Mouse (Mus musculus) embryonic facial prominence, embryonic 12.5 days (tissue): ENCODE measurements around the gene Bmp4. TPM values are rescaled to one million over a fixed set of nuclear protein-coding genes. Genes with fewer than 3 reads are reported as not detected.

Experiments
- ATAC-seq: fragments of 200-750 bp; cut with Nextera tagmentation; 2 replicates; pipeline ENCODE4 v1.8.0; 2017; ENCODE audit not compliant: insufficient number of reproducible peaks, insufficient read depth, low FRiP score, low TSS enrichment
- H3K27ac ChIP-seq: fragments of 300-500 bp; sonication (generic); 2 replicates; pipeline ENCODE4 v1.5.1; 2016; ENCODE audit warnings: mild to moderate bottlenecking
- H3K27me3 ChIP-seq: fragments of 300-500 bp; sonication (generic); 2 replicates; pipeline ENCODE4 v1.6.1; 2016; ENCODE audit warnings: mild to moderate bottlenecking, moderate library complexity
- H3K36me3 ChIP-seq: fragments of 300-500 bp; sonication (generic); 2 replicates; pipeline ENCODE4 v1.6.1; 2016; ENCODE audit warnings: mild to moderate bottlenecking
- H3K4me1 ChIP-seq: fragments of 300-500 bp; sonication (generic); 2 replicates; pipeline ENCODE4 v1.6.1; 2016
- H3K4me2 ChIP-seq: fragments of 300-500 bp; sonication (generic); replicated peaks from 2 replicates; pipeline ENCODE4 v1.6.1; 2016; ENCODE audit warnings: mild to moderate bottlenecking, moderate library complexity
- H3K4me3 ChIP-seq: fragments of 300-500 bp; sonication (generic); 2 replicates; pipeline ENCODE4 v1.5.1; 2016; ENCODE audit warnings: mild to moderate bottlenecking
- H3K9ac ChIP-seq: fragments of 300-500 bp; sonication (generic); 2 replicates; pipeline ENCODE4 v1.6.1; 2016; ENCODE audit warnings: mild to moderate bottlenecking, moderate library complexity
- H3K9me3 ChIP-seq: fragments of 300-500 bp; sonication (generic); 2 replicates; pipeline ENCODE4 v1.6.1; 2016; ENCODE audit warnings: mild to moderate bottlenecking, moderate library complexity
- WGBS: fragments of 180-500 bp; shearing (Covaris S2); methylation state at CpG from one replicate; pipeline ENCODE4 v1.1.7; 2016; 5-methylcytosine and 5-hydroxymethylcytosine counted together
- polyA plus RNA-seq: library from polyadenylated mRNA; unstranded; fragments of >200 nt; fragmentation: Nextera tagmentation; extraction: Ambion mirVana; gene quantifications from 2 replicates; pipeline ENCODE4 v1.2.1, GENCODE M21; 2016

Gene Bmp4
- polyA plus RNA-seq, 1 experiment from 2014 or later: 45.7 TPM

- Histone ChIP-seq H3K4me3 (peak overlapping the region; percentile 60), H3K27me3 (peaks cover 9% of the 10 kb centered on the region; the same call in 1 of the 2 replicates), H3K4me2 (peak overlapping the region; percentile 72), H3K9ac (peak overlapping the region; percentile 67), H3K27ac (peak overlapping the region; percentile 88), H3K4me1 (peaks cover 42% of the 10 kb centered on the region), H3K9me3 (no peaks in the 10 kb centered on the region), H3K36me3 (peaks cover 16% of the 10 kb centered on the region)
- 1% methylated on average over 14 of the region's 14 CpGs for WGBS
- no peak for ATAC-seq
Observed at GRCm38 (mm10) chr14:46384946-46385691, 5.3 kb downstream of the Bmp4 start.

DNA sequence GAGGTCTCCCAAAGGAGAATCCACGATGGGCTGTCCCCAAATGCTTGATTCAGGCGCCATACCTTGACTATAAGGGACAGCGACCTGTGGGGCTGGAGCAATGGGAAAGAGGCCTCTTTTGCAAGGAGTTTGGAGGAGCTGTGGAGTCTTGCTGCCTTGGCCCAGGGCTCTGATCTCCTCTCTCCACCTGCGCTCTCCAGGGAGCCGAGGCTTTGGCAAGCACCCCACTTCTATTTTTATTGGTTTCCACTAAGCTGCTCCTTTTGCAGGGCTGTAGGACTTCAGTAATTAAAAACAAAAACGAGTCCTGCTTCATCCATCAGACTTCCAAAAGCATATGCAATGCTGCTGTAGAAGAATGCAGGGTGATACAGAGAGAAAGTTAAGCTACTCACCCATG is 9.0 kb downstream of the Bmp4 start:
- Histone ChIP-seq H3K9me3 (no peaks in the 10 kb centered on the region), H3K4me2 (no peak overlapping the region), H3K4me1 (peaks cover 39% of the 10 kb centered on the region), H3K27me3 (0 out of 2 replicates have a peak, but pooled peaks cover 2% of the 10 kb centered on the region), H3K4me3 (no peak overlapping the region), H3K27ac (0 out of 2 replicates have a peak overlapping the region, but pooled peaks have one; percentile 4), H3K9ac (no peak overlapping the region), H3K36me3 (peaks cover 16% of the 10 kb centered on the region)
- no peak for ATAC-seq
- 39% methylated on average over 6 of the region's 6 CpGs for whole genome bisulfite sequencing

DNA sequence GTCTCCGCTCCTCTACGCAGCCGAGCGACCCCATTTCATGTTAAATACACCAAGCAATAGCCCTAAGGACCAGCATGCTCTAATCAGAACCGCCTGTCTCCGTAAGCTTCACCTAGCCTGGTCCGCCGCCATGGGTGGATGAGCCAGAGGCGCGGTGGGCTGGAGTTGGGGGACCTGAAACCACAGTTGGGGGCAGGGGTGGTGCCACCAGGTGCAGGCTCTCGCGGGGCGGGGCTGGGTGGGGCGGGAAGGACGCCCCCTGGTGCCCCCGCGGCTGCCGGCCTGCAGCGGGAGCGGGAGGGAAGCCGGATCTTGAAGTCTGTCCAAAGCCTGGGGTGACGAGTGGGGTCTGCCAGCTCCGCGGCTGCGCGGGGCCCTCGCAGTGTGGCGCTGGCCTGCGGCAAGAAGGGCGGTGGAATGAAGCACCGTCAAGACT is 10.2 kb downstream of the Bmp4 start:
- Histone ChIP-seq H3K27me3 (0 out of 2 replicates have a peak, but pooled peaks cover 2% of the 10 kb centered on the region), H3K9ac (peak overlapping the region; percentile 43)
- 3% methylated on average over 31 of the region's 31 CpGs for WGBS

GRCm38 (mm10) chr14:46379285-46379684 is 11.2 kb downstream of the Bmp4 start, which contains the start of gene Gm15217:
Gm15217 (plus strand) TSS chr14:46379414.
- peak within 1 kb of the TSS; percentile 47; the same call in 1 of the 2 replicates for H3K27ac ChIP-seq
- H3K4me3 ChIP-seq: peak within 1 kb of the TSS; percentile 25
- H3K4me2 ChIP-seq: peak within 1 kb of the TSS; percentile 60
- H3K27me3 ChIP-seq: 0 out of 2 replicates have a peak, but pooled peaks cover 2% of the 10 kb centered on the region
- H3K4me1 ChIP-seq: peaks cover 31% of the 10 kb centered on the region
- peaks cover 14% of the 10 kb centered on the region for H3K36me3 ChIP-seq
- H3K9me3 ChIP-seq: no peaks in the 10 kb centered on the region
- no peak for ATAC-seq
- H3K9ac ChIP-seq: peak within 1 kb of the TSS; percentile 43
- 80% methylated on average over 12 of the region's 12 CpGs for WGBS

More for the DNA sequence above, 10.2 kb downstream of the Bmp4 start:
- Histone ChIP-seq H3K4me2 (peak overlapping the region; percentile 60), H3K4me1 (peaks cover 37% of the 10 kb centered on the region), H3K36me3 (peaks cover 16% of the 10 kb centered on the region), H3K9me3 (no peaks in the 10 kb centered on the region), H3K4me3 (peak overlapping the region; percentile 25), H3K27ac (peak overlapping the region; percentile 47; the same call in 1 of the 2 replicates)
- ATAC-seq: no peak

DNA sequence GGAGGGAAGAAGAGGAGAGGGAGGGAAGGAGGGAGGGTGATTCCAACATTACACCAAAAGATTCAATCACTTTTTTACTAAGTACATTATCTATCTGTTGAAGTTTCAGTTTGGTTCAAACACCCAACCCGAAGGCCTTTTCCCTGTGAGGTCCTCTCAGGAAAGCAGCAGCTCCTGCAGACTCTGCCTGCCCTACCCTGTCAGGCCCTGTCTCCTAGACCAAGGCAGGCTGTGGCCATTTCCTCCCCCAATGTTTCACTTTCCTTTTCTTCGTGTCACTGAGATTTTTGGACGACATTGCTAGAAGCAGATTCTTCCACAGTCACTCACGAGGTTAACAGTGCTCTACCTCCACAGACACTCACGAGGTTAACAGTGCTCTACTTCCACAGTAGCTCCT is 14.7 kb downstream of the Bmp4 start:
- H3K27me3 ChIP-seq: 0 out of 2 replicates have a peak, but pooled peaks cover 6% of the 10 kb centered on the region
- WGBS: 72% methylated on average over 5 of the region's 5 CpGs
- no peaks in the 10 kb centered on the region for H3K9me3 ChIP-seq
- H3K9ac ChIP-seq: no peak overlapping the region
- no peaks in the 10 kb centered on the region for H3K36me3 ChIP-seq
- no peak overlapping the region for H3K27ac ChIP-seq
- H3K4me1 ChIP-seq: peaks cover 11% of the 10 kb centered on the region
- no peak overlapping the region for H3K4me3 ChIP-seq
- ATAC-seq: no peak
- no peak overlapping the region for H3K4me2 ChIP-seq

GRCm38 (mm10) chr14:46372452-46372851 is 18.0 kb downstream of the Bmp4 start:
- Histone ChIP-seq H3K9me3 (no peaks in the 10 kb centered on the region), H3K27ac (no peak overlapping the region), H3K4me2 (no peak overlapping the region), H3K27me3 (0 out of 2 replicates have a peak, but pooled peaks cover 4% of the 10 kb centered on the region), H3K36me3 (no peaks in the 10 kb centered on the region), H3K4me1 (no peaks in the 10 kb centered on the region), H3K4me3 (no peak overlapping the region), H3K9ac (no peak overlapping the region)
- ATAC-seq: no peak
- 27% methylated on average over 9 of the region's 9 CpGs for WGBS

- ATAC-seq: no peak
Observed at GRCm38 (mm10) chr14:46363209-46363608, 27.3 kb downstream of the Bmp4 start.

DNA sequence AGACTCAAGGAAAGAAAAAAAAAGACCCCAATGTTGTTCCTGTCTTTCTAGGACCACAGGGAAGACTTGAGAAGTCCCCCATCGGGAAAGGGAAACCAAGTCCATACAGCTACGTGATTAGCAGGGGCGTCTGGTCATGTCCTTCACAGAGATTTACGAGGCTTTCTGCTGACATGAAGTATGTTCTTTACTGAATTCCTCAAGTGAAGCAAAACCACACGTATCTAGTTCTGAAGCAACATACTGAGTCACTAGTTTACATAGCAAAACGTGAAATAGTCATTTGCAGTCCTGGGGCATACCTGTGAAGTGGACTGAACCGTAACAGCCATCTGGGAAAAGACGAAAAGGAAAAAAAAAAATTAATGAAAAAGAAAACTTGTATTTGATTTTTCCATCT is 32.8 kb downstream of the Bmp4 start:
- WGBS: 79% methylated on average over 8 of the region's 8 CpGs
- no peak overlapping the region for H3K4me3 ChIP-seq
- no peaks in the 10 kb centered on the region for H3K4me1 ChIP-seq
- no peak overlapping the region for H3K4me2 ChIP-seq
- no peaks in the 10 kb centered on the region for H3K27me3 ChIP-seq
- H3K9ac ChIP-seq: no peak overlapping the region
- no peaks in the 10 kb centered on the region for H3K36me3 ChIP-seq
- ATAC-seq: no peak
- H3K27ac ChIP-seq: no peak overlapping the region
- H3K9me3 ChIP-seq: no peaks in the 10 kb centered on the region

More at GRCm38 (mm10) chr14:46363209-46363608, 27.3 kb downstream of the Bmp4 start:
- H3K4me1 ChIP-seq: 0 out of 2 replicates have a peak, but pooled peaks cover 4% of the 10 kb centered on the region
- no peaks in the 10 kb centered on the region for H3K27me3 ChIP-seq
- H3K9me3 ChIP-seq: no peaks in the 10 kb centered on the region
- no peak overlapping the region for H3K4me3 ChIP-seq
- H3K4me2 ChIP-seq: 0 out of 2 replicates have a peak overlapping the region, but pooled peaks have one; percentile 3
- no peaks in the 10 kb centered on the region for H3K36me3 ChIP-seq
- no peak overlapping the region for H3K27ac ChIP-seq
- H3K9ac ChIP-seq: no peak overlapping the region
- WGBS: 34% methylated on average over 10 of the region's 10 CpGs

DNA sequence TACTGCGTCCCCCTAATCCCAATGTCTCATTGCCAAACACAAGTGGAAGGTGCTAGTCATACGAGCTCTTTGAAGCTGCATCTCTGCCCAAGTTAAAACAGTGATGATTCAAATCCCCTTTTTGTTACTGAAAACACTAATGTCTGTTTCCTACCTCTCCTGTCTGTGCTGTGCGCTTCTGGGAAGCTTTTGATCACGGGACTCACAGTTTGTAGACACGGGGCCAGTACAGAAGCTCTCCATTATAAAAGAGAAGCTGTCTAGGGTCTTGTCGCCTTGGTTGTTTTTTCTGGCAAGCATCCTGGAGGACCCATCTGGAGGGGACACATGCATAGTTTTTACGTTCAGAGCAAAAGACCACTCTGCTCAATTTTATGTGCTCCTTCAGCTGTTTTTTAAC is 33.2 kb downstream of the Bmp4 start:
- Histone ChIP-seq H3K4me1 (no peaks in the 10 kb centered on the region), H3K36me3 (no peaks in the 10 kb centered on the region), H3K27ac (no peak overlapping the region), H3K9me3 (no peaks in the 10 kb centered on the region), H3K27me3 (no peaks in the 10 kb centered on the region), H3K4me2 (no peak overlapping the region), H3K4me3 (no peak overlapping the region), H3K9ac (no peak overlapping the region)
- WGBS: 74% methylated on average over 7 of the region's 7 CpGs
- ATAC-seq: no peak

DNA sequence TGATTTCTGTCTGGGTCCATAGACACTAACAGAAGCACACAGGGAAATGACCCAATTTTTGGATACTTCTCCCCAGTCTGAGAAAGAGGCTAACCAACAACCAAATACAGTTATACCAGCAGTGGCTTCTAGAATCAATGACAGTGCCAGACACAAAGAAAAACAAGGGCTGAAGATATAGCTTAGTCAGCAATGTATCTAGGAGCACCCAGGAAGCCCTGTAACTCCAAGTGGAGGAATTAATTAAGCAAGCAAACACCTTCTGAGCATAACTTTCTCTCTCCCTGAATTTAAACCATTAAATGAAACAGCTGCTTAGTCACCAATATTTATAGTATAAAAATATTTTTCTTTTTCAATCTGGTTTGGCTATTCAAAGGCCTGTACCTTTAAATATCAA is 45.7 kb downstream of the Bmp4 start:
- no peak overlapping the region for H3K9ac ChIP-seq
- no peak overlapping the region for H3K4me2 ChIP-seq
- ATAC-seq: no peak
- H3K27ac ChIP-seq: no peak overlapping the region
- no peak overlapping the region for H3K4me3 ChIP-seq
- H3K9me3 ChIP-seq: peaks cover 6% of the 10 kb centered on the region; the same call in 1 of the 2 replicates
- no peaks in the 10 kb centered on the region for H3K4me1 ChIP-seq
- H3K27me3 ChIP-seq: no peaks in the 10 kb centered on the region
- no peaks in the 10 kb centered on the region for H3K36me3 ChIP-seq

GRCm38 (mm10) chr14:46338801-46339200 is 51.7 kb downstream of the Bmp4 start:
- no peaks in the 10 kb centered on the region for H3K9me3 ChIP-seq
- no peak overlapping the region for H3K27ac ChIP-seq
- no peak overlapping the region for H3K4me2 ChIP-seq
- H3K4me3 ChIP-seq: no peak overlapping the region
- no peak overlapping the region for H3K9ac ChIP-seq
- no peaks in the 10 kb centered on the region for H3K36me3 ChIP-seq
- H3K27me3 ChIP-seq: no peaks in the 10 kb centered on the region
- no peak for ATAC-seq
- no peaks in the 10 kb centered on the region for H3K4me1 ChIP-seq
- 80% methylated on average over 11 of the region's 11 CpGs for WGBS
